Mouse (Mus musculus) lung, postnatal 0 days (tissue): ENCODE measurements around the gene Ttc26.

ENCODE experiments used
- CTCF ChIP-seq: IDR thresholded peaks from 2 replicates; pipeline ENCODE4 v1.5.1; 2016; ENCODE audit warnings: antibody characterized with exemption, mild to moderate bottlenecking
- EP300 ChIP-seq: IDR thresholded peaks from 2 replicates; pipeline ENCODE4 v1.6.1; 2016; ENCODE audit warnings: antibody characterized with exemption, mild to moderate bottlenecking, control low read depth

- TF ChIP-seq CTCF (0 out of 2 replicates have a peak, but pooled peaks have one; percentile 4), EP300 (no peak)
Observed at GRCm38 (mm10) chr6:38433261-38434033, 52.2 kb downstream of the Ttc26 start, which contains the start of gene Ubn2.
